Mouse (Mus musculus): ENCODE results near the gene Efna3.

Efna3 gene

DNA sequence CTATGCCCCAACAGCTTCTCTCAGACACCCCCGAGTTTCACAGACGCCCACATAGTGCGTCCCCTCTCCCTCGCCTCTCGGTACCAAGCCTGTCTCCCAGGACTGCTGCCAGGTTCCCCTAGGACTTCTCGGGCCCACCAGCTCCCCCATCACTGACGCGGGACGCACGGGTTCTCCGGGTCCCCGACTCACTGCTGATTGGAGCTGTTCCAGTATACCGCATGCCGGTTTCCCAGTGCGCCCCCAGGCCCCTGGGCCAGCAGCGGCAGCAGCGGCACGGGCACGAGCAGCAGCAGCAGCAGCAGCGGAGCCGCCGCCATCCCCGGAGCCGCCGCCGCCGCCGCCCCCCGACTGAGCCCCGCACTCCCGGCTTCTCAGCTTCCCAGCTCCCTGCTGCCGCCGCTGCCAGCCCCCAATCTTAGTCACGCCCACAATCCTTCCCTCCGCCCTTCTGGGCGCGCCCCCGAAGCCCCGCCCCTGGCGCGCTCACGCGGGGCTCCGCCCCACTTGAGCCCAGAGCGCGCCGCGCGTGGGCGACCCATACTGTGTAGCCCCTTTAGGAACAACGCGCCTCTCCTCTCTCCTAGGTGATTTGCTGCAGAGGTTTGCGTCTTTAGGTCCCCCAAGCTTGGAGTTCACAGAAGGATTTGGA is at the start of gene Efna3:
TSS of gene Efna3 (minus strand) at position 452 of the 652 bp plus-strand sequence.
- DNase-seq = no peak

DNA sequence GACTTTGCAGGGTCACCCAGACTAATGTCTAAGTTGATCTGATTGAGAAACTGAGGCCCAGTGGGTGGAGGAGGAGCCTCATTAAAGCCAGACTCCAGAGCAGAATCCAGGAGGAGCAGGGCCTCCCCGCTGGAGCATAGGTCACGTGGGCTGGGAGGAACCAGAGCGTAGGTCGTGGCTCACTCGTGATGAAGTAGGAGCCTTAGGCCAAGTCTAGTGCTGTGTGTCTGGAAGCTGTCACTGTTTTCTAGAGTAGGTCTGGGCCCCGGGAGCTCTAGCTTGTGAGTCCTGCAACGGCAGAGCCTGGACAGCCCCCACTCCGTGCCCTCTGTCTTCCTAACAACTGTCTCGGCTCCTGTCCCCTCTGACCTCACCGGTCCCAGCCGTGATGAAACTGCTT is 44.6 kb upstream of the Efna3 start:
- DNase-seq = no peak

GRCm38 (mm10) chr3:89365486-89366414 is 43.0 kb upstream of the Efna3 start:
- DNase-seq = no peak

DNA sequence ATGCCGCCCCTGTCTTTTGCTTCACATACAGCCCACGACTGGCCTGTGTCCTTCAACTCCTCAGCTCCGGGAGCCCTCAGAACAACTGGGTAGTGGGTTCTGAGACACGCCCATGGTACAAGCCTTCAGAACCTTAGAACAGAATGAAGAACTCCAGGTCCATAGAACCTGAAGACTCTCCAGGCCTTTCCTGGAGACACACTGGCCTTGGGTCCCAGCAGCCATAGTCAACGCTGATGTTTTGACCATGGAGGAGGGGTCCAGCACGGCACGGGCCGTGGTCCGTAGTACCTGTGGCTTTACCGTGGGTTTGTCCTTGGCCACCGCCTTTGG is 42.4 kb upstream of the Efna3 start, which contains the start of gene Dcst1:
TSS of gene Dcst1 (minus strand) at position 101 of the 333 bp plus-strand sequence.
- no peak for DNase-seq

GRCm38 (mm10) chr3:89364631-89365030 is 41.9 kb upstream of the Efna3 start:
- DNase-seq = no peak

GRCm38 (mm10) chr3:89361675-89362074 is 38.9 kb upstream of the Efna3 start, which contains the start of gene Dcst2:
Gene Dcst2 (plus strand): TSS chr3:89361975.
- no peak for DNase-seq

DNA sequence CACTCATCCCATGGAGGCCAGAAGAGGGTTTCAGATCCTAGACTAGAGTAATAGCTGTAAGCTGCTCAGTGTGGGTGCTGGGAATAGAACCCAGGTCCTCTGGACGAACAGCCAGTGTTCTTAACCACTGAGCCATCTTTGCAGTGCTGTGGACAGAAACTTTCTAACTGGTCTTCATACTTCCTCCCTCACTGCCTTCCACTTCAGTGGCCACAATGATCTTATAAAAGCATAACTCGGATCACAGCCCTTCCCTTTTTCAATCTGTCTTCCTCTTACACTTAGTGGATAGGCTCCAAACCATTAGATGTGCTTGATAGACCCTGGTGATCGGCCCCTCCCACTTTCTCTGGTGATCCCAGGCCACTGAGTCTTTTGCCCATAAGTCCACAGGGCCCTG is 37.5 kb upstream of the Efna3 start:
- no peak for DNase-seq

DNA sequence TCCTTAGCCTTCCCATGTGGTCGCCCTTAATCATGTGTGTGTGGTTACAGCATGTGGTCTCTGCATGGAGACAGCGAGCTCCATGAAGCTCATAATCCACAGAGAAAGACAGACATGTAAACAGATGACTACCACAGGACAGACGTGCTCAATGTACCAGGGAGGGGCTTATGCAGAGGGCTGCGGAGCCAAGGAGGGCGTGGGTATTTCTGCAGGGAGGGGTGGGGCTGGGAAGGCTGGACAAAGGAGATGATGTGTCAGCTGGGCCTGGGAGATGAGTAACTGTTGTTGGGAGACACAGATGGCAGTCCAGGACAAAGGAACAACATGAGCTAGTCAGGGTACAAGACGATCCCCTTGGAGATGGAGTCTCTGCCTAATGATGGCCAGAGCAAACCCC is 36.9 kb upstream of the Efna3 start:
- DNase-seq = no peak

DNA sequence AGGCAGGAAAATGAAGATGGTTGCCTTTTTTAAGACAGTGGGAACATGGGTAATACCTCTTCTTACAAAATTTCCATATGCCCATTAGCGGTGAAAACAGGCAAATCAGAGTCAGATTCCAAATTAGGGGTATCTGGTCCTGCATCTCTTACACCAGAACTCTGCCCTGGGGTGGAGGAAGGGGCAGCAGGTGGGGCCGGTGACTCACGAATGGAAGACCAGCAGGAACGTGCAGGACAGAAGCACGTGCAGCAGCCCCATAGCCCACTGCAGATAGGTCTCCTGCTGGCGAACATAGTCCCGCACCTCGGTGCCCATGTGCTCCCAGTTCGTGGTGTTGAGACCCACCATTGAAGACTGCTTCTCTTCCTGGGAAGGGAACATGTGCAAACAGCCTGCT is 33.3 kb upstream of the Efna3 start:
- no peak for DNase-seq

DNA sequence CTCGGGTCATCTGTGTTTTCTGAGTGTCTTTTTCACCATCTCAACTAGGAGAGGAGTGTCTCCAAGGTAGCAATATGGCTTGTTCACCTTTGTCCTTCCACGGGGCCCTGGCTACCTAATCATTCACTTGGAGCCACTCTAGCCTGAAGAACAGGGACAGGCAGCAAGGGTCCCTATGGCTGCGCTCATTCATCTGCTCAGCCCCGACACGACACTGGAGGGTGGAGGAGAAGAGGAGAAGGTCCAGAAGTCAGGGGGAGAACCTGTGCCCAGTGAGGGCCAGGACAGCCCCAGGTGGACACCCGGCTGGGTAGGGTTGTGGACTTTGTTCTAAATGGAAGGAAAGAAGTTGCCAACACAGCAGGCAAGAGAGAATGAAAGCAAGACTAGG is 32.7 kb upstream of the Efna3 start:
- no peak for DNase-seq

DNA sequence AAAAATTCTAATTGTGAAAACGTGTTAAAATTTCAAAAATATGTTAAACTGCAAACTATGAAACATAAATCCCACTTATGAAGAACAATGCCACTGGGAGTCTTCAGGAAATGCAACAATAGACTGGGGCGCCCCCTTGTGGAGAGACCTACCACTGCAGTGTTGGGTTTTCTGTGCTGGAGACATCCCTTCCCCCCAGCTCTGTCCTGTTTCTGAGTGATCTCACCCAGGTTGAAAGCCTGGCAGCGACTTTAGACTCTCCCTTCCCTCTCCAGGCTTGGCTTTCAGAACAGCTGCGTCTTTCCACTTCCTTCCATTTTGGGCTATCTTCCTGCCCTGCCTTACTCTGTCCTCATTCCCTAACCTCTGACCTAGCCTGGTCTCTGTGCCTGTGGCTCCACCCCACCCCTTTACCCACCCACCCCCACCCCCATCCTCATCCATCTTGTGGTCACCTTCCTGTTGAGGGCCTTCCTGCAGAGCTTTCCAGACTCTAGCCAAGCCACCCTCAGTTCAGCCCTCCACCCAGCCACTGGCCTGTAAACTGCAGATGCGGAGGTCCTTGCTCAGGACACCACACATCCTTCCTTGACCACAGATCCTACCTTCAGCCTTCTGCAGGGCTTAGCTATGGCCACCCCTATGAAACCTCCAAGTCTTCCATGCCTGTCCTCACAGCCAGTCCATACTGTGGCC is 32.2 kb upstream of the Efna3 start:
- peak; percentile 84 for DNase-seq

GRCm38 (mm10) chr3:89351271-89351670 is 28.5 kb upstream of the Efna3 start:
- peak; percentile 30 for DNase-seq

- peak; percentile 94 for DNase-seq
These were observed 27.2 kb upstream of the Efna3 start, which contains the start of gene Adam15 for GRCm38 (mm10) chr3:89349869-89350501. Gene Adam15 (minus strand): TSS chr3:89349996.

- peak; percentile 67 for DNase-seq
These were observed 26.4 kb upstream of the Efna3 start for GRCm38 (mm10) chr3:89348911-89349868.

- DNase-seq = no peak
These were observed 25.2 kb upstream of the Efna3 start for GRCm38 (mm10) chr3:89347916-89348315.

DNA sequence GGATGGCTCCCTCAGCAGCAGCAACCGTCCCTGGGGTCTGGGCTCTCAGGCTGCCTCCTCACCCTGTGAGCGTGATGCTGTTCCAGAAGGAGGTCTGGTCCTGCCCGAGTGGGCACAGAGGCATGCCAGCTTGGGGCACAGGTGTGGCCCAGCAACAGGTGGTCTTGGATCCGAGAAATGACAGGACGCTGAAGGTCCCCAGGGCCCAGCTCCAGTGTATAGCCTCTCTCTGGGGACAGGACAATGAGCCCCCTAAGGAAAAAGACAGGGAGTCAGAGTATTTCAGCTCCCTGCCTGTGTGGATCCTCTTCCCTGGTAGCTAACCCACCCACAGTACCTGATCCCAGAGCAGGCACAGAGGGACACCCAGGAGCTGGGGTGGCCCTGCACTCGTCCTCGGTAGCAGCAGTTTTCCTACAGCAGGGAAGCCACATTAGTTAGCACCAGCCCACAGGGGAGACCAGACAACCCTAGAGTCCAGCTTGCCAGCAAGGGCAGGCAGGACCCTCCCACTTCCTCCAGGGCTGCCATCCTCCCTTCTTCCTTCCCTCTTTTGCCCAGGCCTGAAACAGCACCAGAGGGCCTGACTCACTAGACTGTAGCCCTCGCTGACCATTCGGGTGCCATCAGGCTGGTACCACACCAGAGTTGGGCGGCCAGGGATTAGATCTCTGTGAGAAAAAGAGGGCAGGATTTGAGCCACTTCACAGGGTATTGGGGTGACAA is 24.2 kb upstream of the Efna3 start:
- peak; percentile 20 for DNase-seq

- no peak for DNase-seq
These were observed 20.5 kb upstream of the Efna3 start for GRCm38 (mm10) chr3:89343279-89343678.

GRCm38 (mm10) chr3:89341794-89342193 is 19.0 kb upstream of the Efna3 start:
- DNase-seq = no peak

DNA sequence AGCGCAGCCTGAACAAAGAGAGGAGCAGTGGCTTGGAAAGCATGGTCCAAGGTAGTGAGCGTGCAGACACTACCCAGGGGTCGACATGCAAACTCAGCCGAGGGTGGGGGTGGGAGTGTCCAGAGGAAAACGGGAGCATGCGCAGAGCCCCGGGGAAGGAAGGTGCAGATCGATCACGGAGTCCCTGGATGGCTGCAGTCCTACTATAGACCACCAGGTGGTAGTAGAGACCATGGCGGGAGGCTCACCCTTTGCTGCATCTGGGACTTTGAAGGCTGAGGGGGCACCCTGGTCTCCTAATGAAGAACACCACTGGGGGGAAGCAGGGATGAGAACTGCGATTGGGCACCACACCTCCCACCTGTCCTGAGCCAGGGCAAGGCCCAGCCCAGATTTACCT is 17.7 kb upstream of the Efna3 start:
- DNase-seq = peak; percentile 68

- DNase-seq = peak; percentile 47
These were observed 16.7 kb upstream of the Efna3 start for GRCm38 (mm10) chr3:89339416-89339815.
